Mouse (Mus musculus) MEL (cell line): ENCODE data around the gene Olfr846.

Experiments used
- CTCF ChIP-seq, 3 experiments: IDR thresholded peaks in 2 of 3; conservative IDR thresholded peaks in 1 of 3; 2 replicates each; pipeline ENCODE4 v1.5.1; 2011 to 2012; ENCODE audit warnings: low read length in 3 of 3, low read depth in 2 of 3, mild to moderate bottlenecking in 2 of 3, improper control_type of control experiment in 1 of 3, inconsistent platforms in 1 of 3, mixed read lengths in 1 of 3, moderate library complexity in 1 of 3; ENCODE audit not compliant: control insufficient read depth in 1 of 3, insufficient read depth in 1 of 3, poor library complexity in 1 of 3, severe bottlenecking in 1 of 3
- EP300 ChIP-seq, 2 experiments: IDR thresholded peaks; 2 replicates each; pipeline ENCODE4 v1.6.1; 2011; ENCODE audit warnings: improper control_type of control experiment in 2 of 2, low read length in 2 of 2, low read depth in 1 of 2, mild to moderate bottlenecking in 1 of 2
- GABPA ChIP-seq: IDR thresholded peaks from 2 replicates; pipeline ENCODE4 v1.6.1; 2012; ENCODE audit warnings: low read depth, mild to moderate bottlenecking, inconsistent platforms, low read length, improper control_type of control experiment, moderate library complexity
- GATA1 ChIP-seq: IDR thresholded peaks from 2 replicates; pipeline ENCODE4 v1.6.1; 2011; ENCODE audit warnings: low read depth, low read length, improper control_type of control experiment
- JUND ChIP-seq: IDR thresholded peaks from 2 replicates; pipeline ENCODE4 v1.6.1; 2011; ENCODE audit warnings: low read depth, mild to moderate bottlenecking, improper control_type of control experiment, low read length
- POLR2A ChIP-seq, 2 experiments: IDR thresholded peaks; 2 replicates each; pipeline ENCODE4 v1.6.1; 2011 to 2012; ENCODE audit warnings: low read length in 2 of 2, mild to moderate bottlenecking in 2 of 2, control low read depth in 1 of 2, improper control_type of control experiment in 1 of 2, low read depth in 1 of 2, moderate library complexity in 1 of 2; ENCODE audit not compliant: control insufficient read depth in 1 of 2, insufficient read depth in 1 of 2, poor library complexity in 1 of 2
- RAD21 ChIP-seq: IDR thresholded peaks from 2 replicates; pipeline ENCODE4 v1.6.1; 2011; ENCODE audit warnings: mild to moderate bottlenecking, low read depth, low read length, improper control_type of control experiment
- SMC3 ChIP-seq: IDR thresholded peaks from 2 replicates; pipeline ENCODE4 v1.6.1; 2011; ENCODE audit warnings: low read depth, low read length, improper control_type of control experiment

DNA sequence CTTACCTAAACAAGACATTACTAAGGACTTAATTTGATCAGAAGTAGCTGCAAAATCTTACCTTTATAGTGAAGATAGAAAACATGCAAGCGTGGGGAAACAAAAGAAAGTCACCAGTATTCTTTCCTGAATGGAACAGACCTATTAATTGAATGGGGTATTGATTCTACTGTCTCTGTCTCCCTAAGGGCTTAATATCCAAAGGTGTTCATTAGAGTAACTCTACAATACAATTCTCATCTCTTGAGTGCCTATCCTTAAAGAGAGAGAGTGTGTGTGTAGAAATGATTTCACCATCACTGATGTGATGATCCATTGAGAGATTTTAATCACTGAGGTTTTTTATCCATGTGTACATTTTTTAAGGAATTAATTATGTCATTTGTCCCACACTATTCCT, at the start of gene Olfr846:
- no peak for TF ChIP-seq JUND
- no peak for TF ChIP-seq GATA1
- TF ChIP-seq POLR2A (IDR thresholded peaks at IDR 0.05; ENCODE audit: control insufficient read depth in 1 of 2, insufficient read depth in 1 of 2, low read depth in 1 of 2, low read length in 2 of 2, poor library complexity in 1 of 2) = no peak
- TF ChIP-seq GABPA = no peak
- no peak for TF ChIP-seq CTCF (IDR thresholded peaks at IDR 0.05 in 2 of 3, conservative IDR thresholded peaks at IDR 0.05 in 1 of 3; ENCODE audit: control insufficient read depth in 1 of 3, insufficient read depth in 1 of 3, low read depth in 2 of 3, low read length in 3 of 3, poor library complexity in 1 of 3, severe bottlenecking in 1 of 3)
- no peak for TF ChIP-seq EP300 (IDR thresholded peaks at IDR 0.05; ENCODE audit: low read depth in 1 of 2, low read length in 2 of 2)
- no peak for TF ChIP-seq SMC3
- TF ChIP-seq RAD21 = no peak
